Mouse (Mus musculus) midbrain, embryonic 10.5 days (tissue): ENCODE measurements around the gene Aplp2. TPM values are rescaled to one million over a fixed set of nuclear protein-coding genes. Genes with fewer than 3 reads are reported as not detected.

Experiments
- DNase-seq: peaks from one replicate; pipeline ENCODE4 v3.0.0-alpha.2; 2017; ENCODE audit warnings: low spot score
- H3K27ac ChIP-seq: fragments of 300-500 bp; sonication (generic); replicated peaks from 2 replicates; pipeline ENCODE4 v1.5.1; 2016; ENCODE audit warnings: mild to moderate bottlenecking
- H3K27me3 ChIP-seq: fragments of 300-500 bp; sonication (generic); 2 replicates; pipeline ENCODE4 v1.6.1; 2016; ENCODE audit warnings: low read depth, mild to moderate bottlenecking; ENCODE audit not compliant: poor library complexity, severe bottlenecking
- H3K36me3 ChIP-seq: fragments of 300-500 bp; sonication (generic); 2 replicates; pipeline ENCODE4 v1.6.1; 2016; ENCODE audit warnings: mild to moderate bottlenecking, moderate library complexity
- H3K4me1 ChIP-seq: fragments of 300-500 bp; sonication (generic); 2 replicates; pipeline ENCODE4 v1.6.1; 2016
- H3K4me3 ChIP-seq: fragments of 300-500 bp; sonication (generic); 2 replicates; pipeline ENCODE4 v1.5.1; 2016; ENCODE audit warnings: mild to moderate bottlenecking, moderate library complexity
- H3K9me3 ChIP-seq: fragments of 300-500 bp; sonication (generic); replicated peaks from 2 replicates; pipeline ENCODE4 v1.6.1; 2016; ENCODE audit warnings: mild to moderate bottlenecking
- WGBS: fragments of 180-500 bp; shearing (Covaris S2); methylation state at CpG from one replicate; pipeline ENCODE4 v1.1.7; 2016; 5-methylcytosine and 5-hydroxymethylcytosine counted together
- polyA plus RNA-seq: library from polyadenylated mRNA; unstranded; fragments of >200 nt; fragmentation: Nextera tagmentation; extraction: Ambion mirVana; gene quantifications from 2 replicates; pipeline ENCODE4 v1.2.1, GENCODE M21; 2016

Gene Aplp2
- polyA plus RNA-seq, 1 experiment from 2014 or later, result 226 TPM

GRCm38 (mm10) chr9:31243306-31243938, 31.8 kb upstream of the Aplp2 start:
- H3K4me1 ChIP-seq, result peaks cover 4% of the 10 kb centered on the region; the same call in 1 of the 2 replicates
- 79% methylated on average over 18 of the region's 18 CpGs for WGBS
- no peak overlapping the region for H3K4me3 ChIP-seq
- H3K9me3 ChIP-seq, result no peaks in the 10 kb centered on the region
- no peaks in the 10 kb centered on the region for H3K36me3 ChIP-seq
- H3K27me3 ChIP-seq, result no peaks in the 10 kb centered on the region
- H3K27ac ChIP-seq, result no peak overlapping the region
- no peak for DNase-seq

- Histone ChIP-seq H3K36me3 (no peaks in the 10 kb centered on the region), H3K9me3 (no peaks in the 10 kb centered on the region), H3K27me3 (no peaks in the 10 kb centered on the region), H3K4me3 (no peak overlapping the region), H3K27ac (no peak overlapping the region), H3K4me1 (peaks cover under 1% of the 10 kb centered on the region; the same call in 1 of the 2 replicates)
- DNase-seq, result no peak
- WGBS, result 88% methylated on average over 7 of the region's 7 CpGs
Measured at GRCm38 (mm10) chr9:31241208-31241699, 29.6 kb upstream of the Aplp2 start.

GRCm38 (mm10) chr9:31240522-31241207, 29.1 kb upstream of the Aplp2 start:
- Histone ChIP-seq H3K4me3 (no peak overlapping the region), H3K27me3 (no peaks in the 10 kb centered on the region), H3K36me3 (no peaks in the 10 kb centered on the region), H3K4me1 (no peaks in the 10 kb centered on the region), H3K9me3 (no peaks in the 10 kb centered on the region), H3K27ac (no peak overlapping the region)
- no peak for DNase-seq
- WGBS, result 91% methylated on average over 8 of the region's 8 CpGs

- Histone ChIP-seq H3K4me1 (no peaks in the 10 kb centered on the region), H3K4me3 (no peak overlapping the region), H3K27ac (no peak overlapping the region), H3K36me3 (no peaks in the 10 kb centered on the region), H3K9me3 (no peaks in the 10 kb centered on the region), H3K27me3 (no peaks in the 10 kb centered on the region)
- WGBS, result 93% methylated on average over 2 of the region's 2 CpGs
- no peak for DNase-seq
Measured at GRCm38 (mm10) chr9:31239551-31239950, 27.9 kb upstream of the Aplp2 start.

GRCm38 (mm10) chr9:31238526-31238925, 26.9 kb upstream of the Aplp2 start:
- no peak overlapping the region for H3K4me3 ChIP-seq
- no peaks in the 10 kb centered on the region for H3K9me3 ChIP-seq
- no peaks in the 10 kb centered on the region for H3K27me3 ChIP-seq
- H3K27ac ChIP-seq, result no peak overlapping the region
- WGBS, result 82% methylated on average over 2 of the region's 2 CpGs
- no peak for DNase-seq
- no peaks in the 10 kb centered on the region for H3K36me3 ChIP-seq
- H3K4me1 ChIP-seq, result no peaks in the 10 kb centered on the region

GRCm38 (mm10) chr9:31236079-31236478, 24.5 kb upstream of the Aplp2 start:
- 82% methylated on average over 5 of the region's 5 CpGs for whole genome bisulfite sequencing
- Histone ChIP-seq H3K9me3 (no peaks in the 10 kb centered on the region), H3K36me3 (no peaks in the 10 kb centered on the region), H3K4me1 (no peaks in the 10 kb centered on the region; the same call in none of the 2 replicates), H3K4me3 (no peak overlapping the region), H3K27me3 (no peaks in the 10 kb centered on the region), H3K27ac (no peak overlapping the region)
- DNase-seq, result no peak

GRCm38 (mm10) chr9:31235489-31235888, 23.9 kb upstream of the Aplp2 start:
- Histone ChIP-seq H3K36me3 (no peaks in the 10 kb centered on the region), H3K9me3 (no peaks in the 10 kb centered on the region), H3K4me3 (no peak overlapping the region), H3K4me1 (no peaks in the 10 kb centered on the region; the same call in none of the 2 replicates), H3K27me3 (no peaks in the 10 kb centered on the region), H3K27ac (no peak overlapping the region)
- WGBS, result 87% methylated on average over 9 of the region's 9 CpGs
- DNase-seq, result no peak

- H3K4me3 ChIP-seq, result no peak overlapping the region
- H3K36me3 ChIP-seq, result no peaks in the 10 kb centered on the region
- no peaks in the 10 kb centered on the region for H3K27me3 ChIP-seq
- DNase-seq, result no peak
- H3K9me3 ChIP-seq, result no peaks in the 10 kb centered on the region
- WGBS, result 77% methylated on average over 4 of the region's 4 CpGs
- no peak overlapping the region for H3K27ac ChIP-seq
- no peaks in the 10 kb centered on the region; the same call in none of the 2 replicates for H3K4me1 ChIP-seq
Measured at GRCm38 (mm10) chr9:31235030-31235429, 23.4 kb upstream of the Aplp2 start.

GRCm38 (mm10) chr9:31226541-31226940, 14.9 kb upstream of the Aplp2 start:
- no peaks in the 10 kb centered on the region for H3K4me1 ChIP-seq
- WGBS, result 93% methylated on average over 8 of the region's 8 CpGs
- H3K4me3 ChIP-seq, result no peak overlapping the region
- DNase-seq, result no peak
- H3K9me3 ChIP-seq, result no peaks in the 10 kb centered on the region
- no peaks in the 10 kb centered on the region for H3K27me3 ChIP-seq
- H3K36me3 ChIP-seq, result no peaks in the 10 kb centered on the region
- no peak overlapping the region for H3K27ac ChIP-seq

GRCm38 (mm10) chr9:31225808-31226207, 14.2 kb upstream of the Aplp2 start:
- no peak for DNase-seq
- H3K9me3 ChIP-seq, result no peaks in the 10 kb centered on the region
- no peaks in the 10 kb centered on the region for H3K27me3 ChIP-seq
- 91% methylated on average over 11 of the region's 11 CpGs for WGBS
- no peak overlapping the region for H3K4me3 ChIP-seq
- H3K4me1 ChIP-seq, result no peaks in the 10 kb centered on the region
- H3K36me3 ChIP-seq, result no peaks in the 10 kb centered on the region
- no peak overlapping the region for H3K27ac ChIP-seq

GRCm38 (mm10) chr9:31223475-31223874, 11.9 kb upstream of the Aplp2 start:
- no peaks in the 10 kb centered on the region for H3K27me3 ChIP-seq

GRCm38 (mm10) chr9:31221170-31221569, 9.6 kb upstream of the Aplp2 start:
- Histone ChIP-seq H3K27ac (no peak overlapping the region), H3K36me3 (no peaks in the 10 kb centered on the region), H3K4me3 (no peak overlapping the region), H3K27me3 (no peaks in the 10 kb centered on the region), H3K9me3 (no peaks in the 10 kb centered on the region), H3K4me1 (no peaks in the 10 kb centered on the region)
- WGBS, result 28% methylated on average over 10 of the region's 10 CpGs
- no peak for DNase-seq

More at GRCm38 (mm10) chr9:31223475-31223874, 11.9 kb upstream of the Aplp2 start:
- Histone ChIP-seq H3K9me3 (no peaks in the 10 kb centered on the region), H3K4me3 (no peak overlapping the region), H3K36me3 (no peaks in the 10 kb centered on the region), H3K27ac (no peak overlapping the region), H3K4me1 (no peaks in the 10 kb centered on the region)
- no peak for DNase-seq
- 85% methylated on average over 4 of the region's 4 CpGs for WGBS
